Mouse (Mus musculus): ENCODE results near the gene Myrf. TPM values are rescaled to one million over a fixed set of nuclear protein-coding genes. Genes with fewer than 3 reads are reported as not detected.

Gene Myrf
- 3.3 and 4.2 TPM in 2 replicates for polyA plus RNA-seq (2015; fragmentation: Nextera tagmentation; extraction: Ambion mirVana)

DNA sequence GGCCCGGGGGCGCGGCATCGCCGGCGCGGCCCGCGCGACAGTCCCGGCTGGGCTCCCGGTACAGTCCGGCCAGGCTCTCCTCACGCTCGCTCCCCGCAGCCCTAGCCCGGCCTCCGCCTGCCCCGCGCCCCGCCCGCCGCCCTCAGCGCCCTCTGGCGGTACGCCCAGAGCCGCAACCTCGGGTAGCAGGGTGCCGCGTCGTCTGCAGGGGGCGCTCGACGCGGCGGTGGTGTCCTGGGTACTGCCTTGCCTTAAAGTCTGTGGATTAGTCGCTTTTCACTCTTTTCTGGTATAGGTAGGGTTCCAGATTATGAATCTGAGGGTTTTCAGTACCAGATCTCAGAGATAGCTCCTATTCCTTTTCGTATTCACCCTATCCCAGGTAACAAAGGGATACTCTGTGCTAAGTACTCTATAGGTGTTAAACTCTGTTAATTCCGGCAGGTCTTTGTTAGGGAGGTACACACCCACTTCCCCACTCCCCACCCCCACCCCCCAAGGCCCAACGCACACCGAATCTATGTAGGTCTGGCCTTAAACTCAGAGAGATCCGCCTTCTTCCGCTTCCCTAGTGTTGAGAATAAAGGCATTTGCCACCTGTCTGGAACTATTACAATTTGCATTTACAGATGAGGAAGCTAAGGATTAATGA lies at the start of gene Myrf:
TSS of gene Myrf (minus strand) at position 95 of the 652 bp plus-strand sequence.
- Histone ChIP-seq H3K27ac (0 out of 2 replicates have a peak within 1 kb of the TSS, but pooled peaks have one; percentile 1), H3K4me3 (replicated peaks) (peak within 1 kb of the TSS; percentile 51), H3K36me3 (no peaks in the 10 kb centered on the region), H3K4me1 (peaks cover 22% of the 10 kb centered on the region), H3K27me3 (peaks cover 8% of the 10 kb centered on the region; the same call in 1 of the 2 replicates), H3K9ac (peak within 1 kb of the TSS; percentile 48), H3K9me3 (replicated peaks) (no peaks in the 10 kb centered on the region), H3K4me2 (peak within 1 kb of the TSS; percentile 90)
- peak; percentile 84 for ATAC-seq (replicated peaks; ENCODE audit: low FRiP score)
- 7% methylated on average over 43 of the region's 43 CpGs for WGBS

DNA sequence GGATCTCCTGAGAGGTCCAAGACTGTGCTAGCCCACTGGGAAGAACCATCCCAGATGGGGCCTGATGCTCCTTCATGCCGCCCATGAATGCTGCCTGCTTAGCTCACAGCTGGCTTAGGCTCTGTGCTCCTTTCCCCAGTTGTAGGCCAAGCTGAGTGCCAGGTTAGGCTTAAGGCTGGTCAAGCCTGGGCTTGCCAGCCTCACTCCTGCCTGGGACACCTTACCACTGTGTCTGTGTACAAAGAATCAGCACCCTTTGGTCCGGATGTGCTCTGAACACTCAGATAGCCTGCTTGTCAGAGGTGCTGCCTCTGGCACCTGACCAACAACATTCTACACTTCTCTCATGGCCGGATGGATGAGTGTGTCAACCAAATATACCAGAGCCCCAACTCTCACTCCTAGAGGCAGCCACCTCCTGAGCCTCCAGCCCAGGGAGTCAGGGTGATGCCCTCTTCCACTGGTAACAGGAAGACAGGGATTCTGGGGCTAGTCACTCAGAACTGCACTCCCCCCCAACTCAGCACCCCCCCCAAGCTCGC lies 49.1 kb upstream of the Myrf start:
- Histone ChIP-seq H3K9ac (no peak overlapping the region), H3K27me3 (no peaks in the 10 kb centered on the region), H3K4me2 (no peak overlapping the region), H3K27ac (0 out of 2 replicates have a peak overlapping the region, but pooled peaks have one; percentile 23), H3K4me1 (peaks cover 65% of the 10 kb centered on the region), H3K9me3 (replicated peaks) (no peaks in the 10 kb centered on the region), H3K36me3 (no peaks in the 10 kb centered on the region), H3K4me3 (replicated peaks) (no peak overlapping the region)
- 58% methylated on average over 4 of the region's 4 CpGs for WGBS
- ATAC-seq (replicated peaks; ENCODE audit: low FRiP score), result 0 out of 2 replicates have a peak, but pooled peaks have one; percentile 3

DNA sequence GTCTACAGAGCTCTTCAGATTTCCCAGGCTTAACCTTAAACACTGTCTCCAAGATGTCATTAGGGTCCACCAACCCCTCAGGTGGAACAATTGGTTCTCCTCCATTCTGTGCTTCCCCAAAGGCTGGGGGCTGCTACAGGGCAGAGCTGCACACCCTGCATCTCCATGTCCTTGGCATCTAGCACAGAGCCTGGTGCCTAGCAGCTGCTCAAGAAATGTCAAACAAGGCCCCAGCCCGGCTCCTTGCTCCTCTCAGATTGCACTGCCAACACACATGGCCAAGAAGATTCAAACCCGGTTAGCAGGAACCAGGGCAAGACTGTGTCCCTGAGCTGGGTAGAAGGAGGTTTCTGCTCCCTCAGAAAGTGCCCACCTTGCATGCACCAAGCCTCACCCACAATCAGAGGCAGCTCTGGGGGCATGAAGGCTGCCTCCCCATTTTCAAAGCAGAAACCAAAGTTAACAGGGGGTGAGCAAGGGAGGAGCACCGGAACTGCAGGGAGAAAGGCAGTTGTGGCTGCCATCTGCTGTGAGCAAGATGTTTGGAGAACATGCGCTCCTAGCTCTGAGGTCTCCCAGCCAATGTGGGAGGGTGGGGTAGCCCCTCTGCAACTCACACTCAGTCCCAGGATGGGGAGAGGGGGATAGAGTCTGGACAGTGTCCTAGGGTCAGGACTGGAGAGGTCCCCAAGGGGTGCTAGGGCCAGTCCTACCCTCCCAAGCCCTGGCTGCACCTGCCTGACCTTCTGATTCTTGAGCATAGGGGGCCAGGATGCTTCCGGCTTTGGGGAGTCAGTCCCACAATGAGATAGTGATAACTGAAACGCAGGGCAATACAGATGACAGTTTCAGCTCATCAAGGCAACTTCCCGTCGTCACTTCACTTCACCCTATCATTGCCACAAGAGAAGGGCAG lies 47.8 kb upstream of the Myrf start:
- peaks cover 59% of the 10 kb centered on the region for H3K4me1 ChIP-seq
- no peaks in the 10 kb centered on the region for H3K27me3 ChIP-seq
- no peak overlapping the region for H3K27ac ChIP-seq
- no peaks in the 10 kb centered on the region for H3K9me3 ChIP-seq (replicated peaks)
- no peak overlapping the region for H3K4me3 ChIP-seq (replicated peaks)
- H3K4me2 ChIP-seq, result no peak overlapping the region
- 82% methylated on average over 8 of the region's 8 CpGs for WGBS
- no peak overlapping the region for H3K9ac ChIP-seq
- no peaks in the 10 kb centered on the region for H3K36me3 ChIP-seq
- ATAC-seq (replicated peaks; ENCODE audit: low FRiP score), result no peak

GRCm38 (mm10) chr19:10286458-10286872 lies 45.9 kb upstream of the Myrf start:
- no peaks in the 10 kb centered on the region for H3K27me3 ChIP-seq
- H3K4me2 ChIP-seq, result no peak overlapping the region
- 0 out of 2 replicates have a peak, but pooled peaks have one; percentile 22 for ATAC-seq (replicated peaks; ENCODE audit: low FRiP score)
- H3K9ac ChIP-seq, result no peak overlapping the region
- no peaks in the 10 kb centered on the region for H3K36me3 ChIP-seq
- 70% methylated on average over 10 of the region's 10 CpGs for WGBS
- H3K4me3 ChIP-seq (replicated peaks), result no peak overlapping the region
- peaks cover 51% of the 10 kb centered on the region for H3K4me1 ChIP-seq
- H3K27ac ChIP-seq, result peak overlapping the region; percentile 19; the same call in 1 of the 2 replicates
- no peaks in the 10 kb centered on the region for H3K9me3 ChIP-seq (replicated peaks)

GRCm38 (mm10) chr19:10280771-10281540 lies 40.4 kb upstream of the Myrf start:
- no peak overlapping the region for H3K9ac ChIP-seq
- no peaks in the 10 kb centered on the region for H3K27me3 ChIP-seq
- no peak overlapping the region for H3K4me3 ChIP-seq (replicated peaks)
- 54% methylated on average over 14 of the region's 14 CpGs for WGBS
- H3K4me1 ChIP-seq, result peaks cover 61% of the 10 kb centered on the region
- ATAC-seq (replicated peaks; ENCODE audit: low FRiP score), result no peak
- H3K4me2 ChIP-seq, result no peak overlapping the region
- no peaks in the 10 kb centered on the region for H3K9me3 ChIP-seq (replicated peaks)
- H3K27ac ChIP-seq, result no peak overlapping the region
- no peaks in the 10 kb centered on the region for H3K36me3 ChIP-seq

GRCm38 (mm10) chr19:10279668-10280067 lies 39.1 kb upstream of the Myrf start:
- 74% methylated on average over 9 of the region's 9 CpGs for WGBS
- Histone ChIP-seq H3K4me2 (no peak overlapping the region), H3K27me3 (no peaks in the 10 kb centered on the region), H3K4me1 (peaks cover 62% of the 10 kb centered on the region), H3K4me3 (replicated peaks) (no peak overlapping the region), H3K9ac (no peak overlapping the region), H3K9me3 (replicated peaks) (no peaks in the 10 kb centered on the region), H3K27ac (no peak overlapping the region), H3K36me3 (no peaks in the 10 kb centered on the region)
- ATAC-seq (replicated peaks; ENCODE audit: low FRiP score), result no peak

- peak overlapping the region; percentile 90 for H3K27ac ChIP-seq
- no peak overlapping the region for H3K4me2 ChIP-seq
- no peak overlapping the region for H3K9ac ChIP-seq
- H3K4me1 ChIP-seq, result peaks cover 68% of the 10 kb centered on the region
- peak; percentile 51 for ATAC-seq (replicated peaks; ENCODE audit: low FRiP score)
- H3K4me3 ChIP-seq (replicated peaks), result no peak overlapping the region
- H3K9me3 ChIP-seq (replicated peaks), result no peaks in the 10 kb centered on the region
- no peaks in the 10 kb centered on the region for H3K27me3 ChIP-seq
- WGBS, result 16% methylated on average over 6 of the region's 6 CpGs
- no peaks in the 10 kb centered on the region for H3K36me3 ChIP-seq
Measured at GRCm38 (mm10) chr19:10278669-10279324, 38.2 kb upstream of the Myrf start.

- ATAC-seq (replicated peaks; ENCODE audit: low FRiP score), result peak; percentile 83
- peaks cover 78% of the 10 kb centered on the region for H3K4me1 ChIP-seq
- no peaks in the 10 kb centered on the region for H3K27me3 ChIP-seq
- H3K9me3 ChIP-seq (replicated peaks), result no peaks in the 10 kb centered on the region
- peak overlapping the region; percentile 38 for H3K4me2 ChIP-seq
- no peaks in the 10 kb centered on the region for H3K36me3 ChIP-seq
- H3K4me3 ChIP-seq (replicated peaks), result no peak overlapping the region
- H3K27ac ChIP-seq, result peak overlapping the region; percentile 90
- WGBS, result 21% methylated on average over 5 of the region's 5 CpGs
- H3K9ac ChIP-seq, result peak overlapping the region; percentile 23; the same call in 1 of the 2 replicates
Measured at GRCm38 (mm10) chr19:10277759-10278158, 37.2 kb upstream of the Myrf start.

DNA sequence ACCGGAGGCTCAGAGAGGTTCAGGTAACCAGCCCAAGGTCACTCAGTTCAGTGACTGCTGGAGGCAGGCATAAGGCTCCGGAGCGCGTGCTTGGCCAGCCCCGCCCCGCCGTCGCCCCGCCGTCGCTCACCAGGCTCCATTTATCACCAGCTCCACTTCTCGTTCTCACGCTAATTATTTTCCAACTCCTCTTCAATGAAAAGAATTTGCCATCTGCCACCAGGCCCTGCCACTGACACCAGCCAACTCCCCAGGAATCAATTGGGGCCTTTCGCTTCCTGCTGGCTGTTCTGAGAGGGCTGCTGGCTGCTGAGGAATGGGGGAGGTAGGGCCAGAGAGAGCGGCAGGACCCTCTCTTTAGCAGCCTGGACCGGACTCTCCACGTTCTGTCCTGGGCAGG lies 36.8 kb upstream of the Myrf start:
- H3K27ac ChIP-seq, result peak overlapping the region; percentile 90
- ATAC-seq (replicated peaks; ENCODE audit: low FRiP score), result peak; percentile 31; the same call in 1 of the 2 replicates
- WGBS, result 9% methylated on average over 17 of the region's 17 CpGs
- H3K4me1 ChIP-seq, result peaks cover 83% of the 10 kb centered on the region
- H3K4me2 ChIP-seq, result peak overlapping the region; percentile 38
- H3K4me3 ChIP-seq (replicated peaks), result no peak overlapping the region
- H3K9me3 ChIP-seq (replicated peaks), result no peaks in the 10 kb centered on the region
- peak overlapping the region; percentile 23; the same call in 1 of the 2 replicates for H3K9ac ChIP-seq
- no peaks in the 10 kb centered on the region for H3K27me3 ChIP-seq
- no peaks in the 10 kb centered on the region for H3K36me3 ChIP-seq

DNA sequence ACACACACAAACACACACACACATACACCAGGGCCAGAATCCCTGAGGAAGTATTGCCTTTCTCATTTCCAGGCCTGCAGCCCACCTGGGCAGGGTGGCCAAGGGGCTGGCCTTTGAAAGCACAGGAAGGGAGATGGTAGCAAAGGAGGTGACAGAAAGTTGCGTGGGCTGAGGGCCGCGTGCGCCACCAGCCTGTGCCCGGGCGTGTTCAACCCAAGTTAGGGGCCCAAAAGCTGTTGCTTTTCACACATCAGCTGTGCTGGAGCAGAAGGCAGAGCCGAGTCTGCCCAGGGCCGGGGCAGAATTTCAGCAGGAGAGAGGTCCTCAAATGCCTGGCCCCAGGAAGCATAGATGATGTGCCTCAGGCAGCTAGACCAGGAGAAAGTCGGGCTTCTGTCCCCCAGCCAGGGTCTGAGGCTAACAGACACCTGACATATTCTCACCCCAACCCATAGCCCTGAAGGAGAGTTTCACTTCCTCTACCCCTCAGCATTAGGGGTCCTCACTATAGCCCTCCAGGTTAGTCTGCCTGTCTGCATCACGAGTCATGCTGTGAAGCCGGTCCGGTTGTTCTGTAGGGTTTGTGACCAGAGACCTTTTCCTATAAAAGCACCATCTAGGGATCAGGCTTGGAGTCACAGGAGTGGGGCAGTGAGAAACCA lies 36.1 kb upstream of the Myrf start:
- peaks cover 82% of the 10 kb centered on the region for H3K4me1 ChIP-seq
- no peak for ATAC-seq (replicated peaks; ENCODE audit: low FRiP score)
- WGBS, result 53% methylated on average over 12 of the region's 12 CpGs
- H3K9me3 ChIP-seq (replicated peaks), result no peaks in the 10 kb centered on the region
- 0 out of 2 replicates have a peak overlapping the region, but pooled peaks have one; percentile 38 for H3K4me2 ChIP-seq
- H3K9ac ChIP-seq, result no peak overlapping the region
- H3K36me3 ChIP-seq, result no peaks in the 10 kb centered on the region
- H3K27me3 ChIP-seq, result no peaks in the 10 kb centered on the region
- H3K4me3 ChIP-seq (replicated peaks), result no peak overlapping the region
- peak overlapping the region; percentile 90 for H3K27ac ChIP-seq
